Mouse (Mus musculus): ENCODE results near the gene Trim41. TPM values are rescaled to one million over a fixed set of nuclear protein-coding genes. Genes with fewer than 3 reads are reported as not detected.
"Not testable (repeated sequence)": the region's sequence is repeated elsewhere in the genome, so short reads cannot be mapped to it uniquely, and the experiment has no call there.

Gene Trim41
- total RNA-seq, 2 experiments from 2014 or later = 13.6 to 43.7 TPM

DNA sequence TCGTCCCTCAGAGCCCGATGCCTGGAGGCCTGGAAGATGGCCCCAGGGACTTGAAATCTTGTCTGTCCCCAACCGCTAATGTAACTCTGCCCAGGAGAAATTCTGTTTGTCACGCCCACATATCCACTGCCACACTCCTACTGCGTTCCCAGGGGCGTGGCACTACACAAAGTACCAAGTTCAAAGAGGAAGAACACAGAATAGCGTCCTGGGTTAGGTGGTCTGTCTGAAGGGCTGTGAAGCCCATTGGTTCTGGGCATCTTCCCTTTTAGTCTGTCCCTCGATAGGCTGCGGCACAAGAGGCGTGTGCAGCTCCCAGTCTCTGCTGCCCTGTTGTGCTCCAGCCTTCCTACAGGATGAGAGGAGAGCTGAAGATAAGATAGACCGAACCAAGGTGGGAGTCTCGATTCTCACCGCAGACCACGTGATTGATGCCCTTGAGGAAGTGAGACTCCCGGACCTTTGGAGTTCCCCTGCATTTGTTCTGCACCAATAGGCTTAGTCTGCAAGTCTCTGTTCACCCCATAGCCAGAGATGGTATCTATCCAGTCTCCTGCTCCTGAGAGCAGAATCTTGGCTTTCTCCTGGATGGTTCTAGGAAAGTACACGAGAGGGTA, 21.1 kb upstream of the Trim41 start:
- ATAC-seq (ENCODE audit: poor library complexity, severe bottlenecking) = peak; percentile 50

GRCm38 (mm10) chr11:48837310-48838180, 20.4 kb upstream of the Trim41 start:
- ATAC-seq (ENCODE audit: poor library complexity, severe bottlenecking) = peak; percentile 31

DNA sequence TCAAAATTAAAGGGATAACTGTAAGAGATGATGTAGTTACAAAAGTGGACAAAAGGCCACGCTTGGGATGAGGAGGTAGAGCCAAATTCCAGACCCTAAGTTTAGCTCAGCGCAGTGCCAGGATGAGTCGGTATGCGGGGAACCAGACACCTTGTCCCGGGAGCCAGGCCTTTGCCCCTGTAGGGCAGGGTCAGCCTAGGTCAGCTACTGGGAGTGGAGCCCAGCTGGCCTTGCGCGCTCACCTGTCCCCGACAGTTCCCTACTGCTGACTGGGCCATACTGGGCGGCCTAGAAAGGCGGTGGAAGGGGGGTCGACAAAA, 19.8 kb upstream of the Trim41 start:
- ATAC-seq (ENCODE audit: poor library complexity, severe bottlenecking) = peak; percentile 0; the same call in 1 of the 2 replicates

GRCm38 (mm10) chr11:48835923-48836322, 18.8 kb upstream of the Trim41 start:
- ATAC-seq (ENCODE audit: poor library complexity, severe bottlenecking) = no peak

DNA sequence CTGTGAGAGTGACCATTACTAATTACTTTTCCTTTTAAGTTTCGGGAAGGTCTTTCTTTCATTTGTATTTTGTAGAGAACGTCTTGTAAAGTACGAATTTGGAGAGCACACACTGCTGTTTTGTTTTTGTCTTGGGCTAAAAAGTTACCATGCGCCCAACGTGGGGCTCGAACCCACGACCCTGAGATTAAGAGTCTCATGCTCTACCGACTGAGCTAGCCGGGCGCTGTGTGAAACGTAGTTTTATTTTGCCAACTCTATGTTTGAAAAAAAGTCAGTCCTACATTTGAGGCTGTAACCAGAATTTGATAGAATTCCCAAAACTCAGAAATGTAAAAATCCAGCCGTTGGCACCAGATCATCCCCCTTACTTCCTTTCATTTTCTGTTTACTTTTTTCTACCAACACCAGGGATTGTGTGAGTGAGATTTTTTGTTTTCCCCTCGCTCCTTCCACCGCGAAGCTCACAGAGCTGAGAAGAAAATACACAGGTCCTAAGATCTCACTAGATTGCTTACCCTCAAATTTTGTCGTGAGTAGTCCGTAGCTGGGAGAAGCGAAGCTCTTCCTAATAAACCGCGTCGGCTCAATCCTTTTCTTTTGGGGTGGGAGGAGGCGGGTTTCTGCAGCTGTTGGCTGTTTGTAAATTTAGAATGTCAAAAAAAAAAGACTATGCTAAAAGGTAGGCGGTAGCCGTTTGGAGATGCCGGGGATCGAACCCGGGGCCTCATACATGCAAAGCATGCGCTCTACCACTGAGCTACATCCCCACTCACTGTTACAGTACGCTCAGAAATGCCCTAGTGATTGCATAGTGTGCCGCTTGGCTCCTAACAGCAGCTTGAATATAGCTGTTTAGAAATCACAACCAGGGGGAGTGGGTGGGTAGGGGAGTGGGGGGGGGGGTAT, 16.8 kb upstream of the Trim41 start:
- ATAC-seq (ENCODE audit: poor library complexity, severe bottlenecking) = peak; percentile 60

DNA sequence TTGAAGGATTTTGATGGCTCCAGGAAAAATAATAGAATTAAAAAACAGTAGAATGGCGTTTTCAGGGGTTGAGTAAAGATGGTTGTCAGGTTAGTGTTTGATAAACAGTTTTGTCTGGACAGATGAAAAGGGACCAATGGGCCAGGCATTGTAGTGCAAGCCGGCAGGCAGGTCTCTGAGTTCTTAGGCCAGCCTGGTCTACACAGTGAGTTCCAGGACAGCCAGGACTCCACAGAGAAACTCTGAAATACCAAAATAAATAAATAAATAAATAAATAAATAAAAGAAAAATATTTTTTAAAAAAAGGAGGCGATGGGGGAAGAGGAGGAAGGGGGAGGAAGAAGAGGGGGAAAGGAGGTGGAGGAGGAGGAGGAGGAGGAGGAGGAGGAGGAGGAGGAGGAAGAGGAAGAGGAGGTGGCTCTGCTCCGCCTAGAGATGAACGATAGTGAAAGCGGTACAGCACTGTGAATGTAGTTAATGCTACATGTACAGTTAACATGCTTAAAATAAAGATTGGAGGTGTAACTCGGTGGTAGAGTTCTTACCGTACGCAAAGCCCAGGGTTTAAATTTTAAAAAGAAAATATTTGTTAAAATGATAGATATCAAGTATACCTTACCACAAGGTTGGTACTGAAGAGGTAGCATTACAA, 16.1 kb upstream of the Trim41 start:
- no peak; the same call in 1 of the 2 replicates for ATAC-seq (ENCODE audit: poor library complexity, severe bottlenecking)

DNA sequence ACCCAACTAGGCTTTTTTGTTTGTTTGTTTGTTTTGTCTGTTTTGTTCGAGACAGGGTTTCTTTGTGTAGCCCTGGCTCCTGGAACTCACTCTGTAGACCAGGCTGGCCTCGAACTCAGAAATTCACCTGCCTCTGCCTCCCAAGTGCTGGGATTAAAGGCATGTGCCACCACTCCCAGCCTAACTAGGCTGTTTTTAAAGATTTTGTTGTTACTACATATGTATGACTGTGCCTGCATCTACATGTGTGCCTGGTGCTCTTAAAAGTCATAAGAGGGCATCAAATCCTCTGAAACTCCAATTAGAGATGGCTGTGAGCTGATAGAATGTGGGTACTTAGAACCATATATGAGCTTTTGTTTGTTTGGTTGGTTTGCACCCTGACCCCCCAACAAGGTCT, 14.1 kb upstream of the Trim41 start:
- no peak for ATAC-seq (ENCODE audit: poor library complexity, severe bottlenecking)

- ATAC-seq (ENCODE audit: poor library complexity, severe bottlenecking) = no peak
Observed at GRCm38 (mm10) chr11:48830279-48830678, 13.1 kb upstream of the Trim41 start.

DNA sequence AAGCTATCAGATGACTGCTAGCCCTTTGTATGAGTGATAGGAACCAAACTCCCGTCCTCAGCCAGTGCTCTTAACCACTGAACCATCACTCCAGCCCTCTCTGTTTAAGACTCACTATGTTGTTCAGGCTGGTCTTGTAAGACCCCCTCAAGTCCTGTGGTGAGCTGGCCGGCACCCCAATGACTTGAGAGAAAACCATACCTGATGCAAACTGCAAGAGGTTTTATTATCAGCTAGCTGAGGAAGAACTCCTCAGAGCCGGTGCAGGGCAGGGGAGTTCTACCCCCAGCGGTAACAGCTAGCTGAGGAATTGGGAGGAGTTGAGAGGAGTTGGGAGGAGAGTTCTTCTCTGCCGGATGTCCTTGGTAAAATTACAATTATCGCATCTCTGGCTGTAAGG, 10.8 kb upstream of the Trim41 start:
- no peak for ATAC-seq (ENCODE audit: poor library complexity, severe bottlenecking)

DNA sequence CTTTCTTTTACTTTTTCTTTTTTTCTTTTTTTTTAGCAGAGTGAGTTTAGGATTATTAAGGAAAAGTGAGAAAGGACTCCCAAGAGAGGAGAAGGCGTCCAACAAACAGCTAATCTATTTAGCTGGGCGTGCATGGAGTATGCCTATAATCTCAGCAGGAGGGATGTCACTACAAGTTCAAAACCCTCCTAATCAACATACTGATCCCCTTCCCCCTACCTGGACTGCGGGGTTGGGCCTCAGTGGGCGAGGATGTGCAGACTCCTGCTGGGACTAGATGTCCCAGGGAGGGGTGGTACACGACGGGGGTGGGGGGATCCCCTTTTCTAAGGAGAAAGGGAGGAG, 9.6 kb upstream of the Trim41 start:
- no peak for ATAC-seq (ENCODE audit: poor library complexity, severe bottlenecking)

DNA sequence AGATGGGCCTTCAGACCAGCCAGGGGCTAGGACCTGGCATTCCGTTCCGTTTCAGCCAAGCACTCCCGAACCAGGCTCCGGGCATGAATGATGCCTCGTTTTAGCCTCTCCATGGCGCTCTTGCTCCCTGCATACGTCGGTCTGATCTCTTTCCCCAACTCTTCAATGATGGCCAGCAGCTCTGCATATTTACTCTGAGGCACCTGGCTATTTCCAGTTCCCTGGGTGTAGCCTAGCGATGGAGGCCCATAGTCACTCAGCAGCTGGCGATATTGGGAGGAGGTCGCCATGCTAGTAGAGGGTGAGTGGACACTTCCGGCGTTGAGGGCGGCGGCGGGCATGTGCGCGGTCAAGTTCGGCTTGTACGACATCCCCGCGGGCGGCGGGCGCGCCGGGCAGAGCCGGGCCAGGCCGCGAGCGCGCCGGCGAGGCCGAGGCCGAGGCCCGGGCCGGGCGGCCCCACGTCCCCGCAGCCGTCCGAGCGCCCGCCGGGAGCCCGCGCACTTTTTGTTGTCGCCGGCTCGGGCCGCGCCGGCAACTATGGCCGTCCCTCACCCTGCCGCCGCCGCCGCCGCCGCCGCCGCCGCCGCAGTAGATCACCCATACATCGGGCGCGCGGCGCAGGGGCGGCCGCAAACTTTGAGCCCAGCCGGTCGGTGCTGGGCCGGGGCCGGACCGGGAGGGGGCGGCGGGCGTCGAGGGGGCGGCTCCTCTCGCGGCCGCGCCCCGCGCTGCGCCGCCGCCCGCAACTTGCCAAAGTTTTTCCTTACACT, 9.0 kb upstream of the Trim41 start, which contains the start of the genes Trim7 and Gm12184:
Gene Trim7, plus strand, starts transcription at position 162 of the 773 bp plus-strand sequence.
Gene Gm12184, minus strand, starts transcription at position 677 of the 773 bp plus-strand sequence.
- ATAC-seq (ENCODE audit: poor library complexity, severe bottlenecking) = peak; percentile 54

DNA sequence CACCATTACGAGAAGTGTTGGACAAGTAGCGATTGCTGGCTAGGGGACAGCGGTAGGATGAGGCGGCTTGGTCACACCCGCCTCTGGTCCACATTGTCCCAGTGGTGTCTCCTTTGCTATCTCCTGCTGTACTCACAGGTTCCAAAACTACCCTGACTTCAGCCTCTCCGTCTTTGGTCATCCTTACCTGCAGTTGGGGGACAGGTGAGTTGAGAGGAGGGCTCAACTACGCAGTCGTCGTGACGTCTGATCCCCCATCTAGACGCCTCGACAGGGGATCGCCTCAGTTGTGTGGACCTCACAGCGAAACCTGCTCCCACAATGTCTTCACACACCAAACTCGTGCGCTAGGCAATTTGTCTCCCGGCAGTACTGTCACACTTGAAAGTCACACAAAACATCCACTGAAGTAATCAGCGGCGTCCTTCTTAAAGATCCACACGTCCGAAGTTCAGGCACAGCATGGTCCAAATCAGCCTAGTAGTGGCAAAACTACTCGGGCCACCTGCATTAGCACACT, 7.2 kb upstream of the Trim41 start:
- ATAC-seq (ENCODE audit: poor library complexity, severe bottlenecking) = no peak

DNA sequence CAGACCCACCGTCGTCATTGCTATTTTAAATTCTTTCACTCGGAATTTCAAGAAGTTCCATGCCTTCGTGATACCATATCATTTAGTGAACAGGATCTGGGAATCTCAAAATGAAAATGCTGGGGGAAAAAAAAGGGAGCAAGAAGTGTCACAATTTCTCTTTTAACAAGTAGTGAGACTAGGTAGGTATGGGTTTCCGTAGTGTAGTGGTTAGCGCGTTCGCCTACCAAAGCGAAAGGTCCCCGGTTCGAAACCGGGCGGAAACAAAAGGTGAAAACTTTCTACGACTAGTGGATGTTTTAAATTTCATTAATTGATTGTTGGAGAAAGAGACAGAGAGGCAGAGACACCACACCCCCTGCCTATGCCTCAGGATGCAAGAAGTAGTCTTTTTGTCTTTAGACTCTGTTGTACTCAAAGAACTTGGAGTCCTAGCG, 6.4 kb upstream of the Trim41 start:
- ATAC-seq (ENCODE audit: poor library complexity, severe bottlenecking) = peak; percentile 66

DNA sequence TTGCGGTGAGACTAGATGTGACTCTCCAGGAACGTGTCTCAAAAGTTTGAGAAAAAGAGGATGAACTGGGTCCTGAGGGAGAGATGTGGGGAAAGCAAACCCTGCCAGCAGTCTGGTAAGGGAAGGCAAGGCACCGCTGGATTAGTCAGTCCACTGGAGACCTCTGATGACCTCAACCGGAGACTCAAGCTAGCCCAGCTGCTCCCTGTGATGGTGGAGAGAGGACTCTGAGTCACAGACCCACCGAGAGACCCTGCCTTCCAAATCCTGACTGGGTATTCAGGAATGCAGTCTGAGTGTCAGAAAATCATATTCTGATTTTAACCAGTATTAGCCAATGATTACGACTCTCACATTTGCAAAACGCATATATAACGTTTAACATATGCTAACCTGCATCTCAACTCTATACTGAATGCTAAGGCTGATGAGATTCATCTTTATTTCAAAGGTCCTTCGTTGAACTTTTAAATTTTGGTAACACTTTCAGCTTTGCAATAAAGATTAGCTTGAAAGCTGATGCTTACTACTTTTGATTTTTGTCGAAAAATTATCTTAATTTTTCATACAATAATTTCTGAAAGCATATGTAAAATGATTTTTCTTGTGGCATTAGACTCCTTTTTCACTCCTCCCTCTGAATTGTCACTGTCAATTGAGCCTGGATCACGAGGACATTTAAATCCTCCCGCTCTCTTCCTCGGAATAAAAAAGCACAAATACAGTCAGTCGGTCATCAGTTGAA, 5.8 kb upstream of the Trim41 start:
- ATAC-seq (ENCODE audit: poor library complexity, severe bottlenecking) = no peak

GRCm38 (mm10) chr11:48821299-48821698, 4.1 kb upstream of the Trim41 start:
- not testable (repeated sequence) for ATAC-seq (ENCODE audit: poor library complexity, severe bottlenecking)

GRCm38 (mm10) chr11:48820308-48820674, 3.1 kb upstream of the Trim41 start:
- ATAC-seq (ENCODE audit: poor library complexity, severe bottlenecking) = no peak

DNA sequence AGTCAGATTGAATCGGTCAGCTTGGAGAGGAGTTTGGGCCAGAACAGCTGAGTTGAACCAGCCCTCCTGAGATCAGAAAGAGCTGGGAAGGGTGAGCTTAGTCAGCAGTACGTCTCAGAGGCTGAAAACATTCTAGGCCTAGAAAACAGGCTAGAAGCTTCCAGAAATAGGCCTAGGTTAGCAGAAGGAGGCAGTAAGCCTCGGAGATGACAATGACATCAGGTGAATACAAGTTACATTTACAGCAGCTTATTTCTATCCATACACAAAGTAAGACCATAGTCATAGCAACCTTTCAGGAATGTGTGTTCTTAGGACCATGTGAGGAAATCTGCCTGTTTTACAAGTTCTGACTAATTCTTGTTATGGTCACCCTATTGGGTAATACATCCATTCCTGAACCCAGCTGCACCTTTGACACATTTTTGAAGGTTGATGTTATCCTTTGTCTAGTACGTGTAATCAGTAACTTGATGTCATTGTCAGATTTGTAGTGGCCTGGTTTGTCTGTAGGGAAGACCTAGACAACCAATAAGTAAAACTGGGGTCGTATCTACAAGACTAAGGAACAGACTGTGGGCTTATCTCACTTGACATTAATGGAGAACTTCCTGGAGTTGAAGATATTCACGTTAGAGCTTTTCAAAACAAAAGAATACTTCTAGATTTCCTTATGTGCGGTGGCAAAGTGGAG, 2.6 kb upstream of the Trim41 start:
- ATAC-seq (ENCODE audit: poor library complexity, severe bottlenecking) = no peak

GRCm38 (mm10) chr11:48818346-48818745, 1.2 kb upstream of the Trim41 start:
- peak; percentile 16 for ATAC-seq (ENCODE audit: poor library complexity, severe bottlenecking)

All from megakaryocyte, adult 5-6 weeks (primary cell).